Mouse (Mus musculus): ENCODE measurements around the gene Gpkow. TPM values are rescaled to one million over a fixed set of nuclear protein-coding genes. Genes with fewer than 3 reads are reported as not detected.
"Not testable (repeated sequence)": the region's sequence is repeated elsewhere in the genome, so short reads cannot be mapped to it uniquely, and the experiment has no call there.

Gene Gpkow
- polyA plus RNA-seq, 2 experiments from 2014 or later, result 44.6 to 54.1 TPM

DNA sequence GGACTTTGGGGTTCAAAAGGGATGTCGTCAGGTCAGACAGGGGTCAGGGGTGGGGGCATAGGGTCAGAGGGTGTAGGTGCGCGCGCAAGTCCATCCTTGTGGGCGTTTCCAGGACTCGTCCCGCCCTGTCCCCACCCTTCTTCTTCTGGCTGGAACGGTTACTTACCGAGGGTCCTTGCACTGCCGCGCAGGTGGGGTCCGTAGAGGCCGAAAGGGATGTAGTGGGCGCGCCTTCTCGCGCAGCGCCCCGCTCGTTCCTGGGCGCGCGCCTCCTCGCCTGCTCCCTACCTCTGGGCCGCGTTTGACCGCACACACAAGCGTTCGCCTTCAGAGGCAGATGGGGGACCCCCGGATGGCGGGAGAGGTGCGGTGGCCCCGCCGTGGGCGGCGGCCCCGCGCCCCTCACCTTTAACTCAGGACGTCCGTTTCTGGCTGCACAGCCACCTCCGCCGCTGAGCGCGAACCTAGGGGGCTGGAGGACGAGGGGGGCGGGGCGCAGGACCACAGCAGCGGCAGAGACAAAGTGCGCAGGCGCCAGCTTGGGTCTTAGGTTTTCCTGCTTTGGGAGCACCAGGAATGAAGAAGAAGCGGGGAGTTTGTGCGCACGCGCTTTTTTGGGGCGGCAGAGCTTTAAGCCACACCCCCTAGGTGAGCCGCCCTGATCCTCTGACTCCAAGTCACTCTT lies 53.6 kb downstream of the Gpkow start, which contains the start of gene Ccdc120:
Ccdc120 (minus strand) TSS at position 474 of the 685 bp plus-strand sequence.
- peak; percentile 10 for ATAC-seq

DNA sequence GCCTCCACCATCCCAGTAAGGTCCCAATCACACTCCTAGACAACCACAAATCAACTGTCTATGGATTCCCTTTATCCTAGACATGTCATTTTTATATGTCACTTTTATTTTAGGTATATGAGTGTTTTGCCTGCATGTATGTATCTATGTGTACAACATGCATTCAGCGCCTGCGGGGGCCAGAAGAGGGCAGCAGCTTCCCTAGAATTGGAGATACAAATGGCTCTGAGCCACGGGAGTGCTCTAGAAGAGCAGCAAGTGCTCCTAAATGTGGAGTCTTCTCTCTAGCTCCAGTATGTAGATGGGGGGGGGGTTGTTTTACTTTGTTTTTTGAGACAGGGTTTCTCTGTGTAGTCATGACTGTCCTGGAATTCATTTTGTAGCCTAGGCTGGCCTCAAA lies 56.7 kb downstream of the Gpkow start:
- ATAC-seq, result not testable (repeated sequence)

Other genes with a start within 250 kb of the Gpkow start
- gene Foxp3, start 123.5 kb upstream of the Gpkow start, polyA plus RNA-seq (2017; shearing (Covaris generic)), result 10 to 100 TPM; 31.5 to 37.6 TPM
- 1 to 10 TPM; 4.4 to 6.5 TPM for gene Ppp1r3f, start 122.8 kb upstream of the Gpkow start, polyA plus RNA-seq (2017; shearing (Covaris generic))
- 1 to 10 TPM; 7.3 to 9.1 TPM for gene Ccdc22, start 91.6 kb upstream of the Gpkow start, polyA plus RNA-seq (2017; shearing (Covaris generic))
- gene Cacna1f, start 90.0 kb upstream of the Gpkow start, polyA plus RNA-seq (2017; shearing (Covaris generic)), result not detected
- 1 to 10 TPM; 5.8 to 7.5 TPM for gene Syp, start 58.7 kb upstream of the Gpkow start, polyA plus RNA-seq (2017; shearing (Covaris generic))
- 1 to 10 TPM; 6.3 TPM for gene Prickle3, start 39.9 kb upstream of the Gpkow start, polyA plus RNA-seq (2017; shearing (Covaris generic))
- gene Plp2, start 25.7 kb upstream of the Gpkow start, polyA plus RNA-seq (2017; shearing (Covaris generic)), result 100 to 1,000 TPM; 196 to 200 TPM
- not detected for gene Magix, start 15.9 kb upstream of the Gpkow start, polyA plus RNA-seq (2017; shearing (Covaris generic))
- gene Wdr45, start 17.2 kb downstream of the Gpkow start, polyA plus RNA-seq (2017; shearing (Covaris generic)), result 10 to 100 TPM; 38.9 to 48.2 TPM
- not detected for gene Gm45208, start 25.1 kb downstream of the Gpkow start, polyA plus RNA-seq (2017; shearing (Covaris generic))
- 10 to 100 TPM; 34.0 to 36.1 TPM for gene Praf2, start 31.3 kb downstream of the Gpkow start, polyA plus RNA-seq (2017; shearing (Covaris generic))
- gene Ccdc120, start 53.8 kb downstream of the Gpkow start, polyA plus RNA-seq (2017; shearing (Covaris generic)), result under 1 TPM in 1 of 2 experiments, not detected in 1; 0.20 TPM
- 10 to 100 TPM in 1 of 2 experiments, 1 to 10 TPM in 1; 9.1 to 14.7 TPM for gene Tfe3, start 65.4 kb downstream of the Gpkow start, polyA plus RNA-seq (2017; shearing (Covaris generic))
- 10 to 100 TPM; 46.6 to 58.8 TPM for gene Gripap1, start 92.6 kb downstream of the Gpkow start, polyA plus RNA-seq (2017; shearing (Covaris generic))
- under 1 TPM; 0.49 to 0.50 TPM for gene Kcnd1, start 125.2 kb downstream of the Gpkow start, polyA plus RNA-seq (2017; shearing (Covaris generic))
- 10 to 100 TPM; 15.4 to 21.1 TPM for gene Otud5, start 144.2 kb downstream of the Gpkow start, polyA plus RNA-seq (2017; shearing (Covaris generic))
- 10 to 100 TPM; 37.5 to 40.7 TPM for gene Pim2, start 181.1 kb downstream of the Gpkow start, polyA plus RNA-seq (2017; shearing (Covaris generic))
- 10 to 100 TPM; 11.3 to 17.3 TPM for gene Slc35a2, start 186.9 kb downstream of the Gpkow start, polyA plus RNA-seq (2017; shearing (Covaris generic))
- 100 to 1,000 TPM in 1 of 2 experiments, 10 to 100 TPM in 1; 88.7 to 101 TPM for gene Pqbp1, start 202.1 kb downstream of the Gpkow start, polyA plus RNA-seq (2017; shearing (Covaris generic))
- gene Timm17b, start 202.2 kb downstream of the Gpkow start, polyA plus RNA-seq (2017; shearing (Covaris generic)), result 10 to 100 TPM; 95.9 to 96.8 TPM
- gene Gm10491, start 210.7 kb downstream of the Gpkow start, polyA plus RNA-seq (2017; shearing (Covaris generic)), result not detected
- not detected for gene Gm10490, start 212.4 kb downstream of the Gpkow start, polyA plus RNA-seq (2017; shearing (Covaris generic))
- not detected for gene Pcsk1n, start 222.7 kb downstream of the Gpkow start, polyA plus RNA-seq (2017; shearing (Covaris generic))
- gene Eras, start 231.5 kb downstream of the Gpkow start, polyA plus RNA-seq (2017; shearing (Covaris generic)), result not detected